Mouse (Mus musculus) lung, postnatal 14 days (tissue): ENCODE data around the gene Kif13a.

Experiments
- DNase-seq: peaks from one replicate; pipeline ENCODE4 v3.0.0; 2021

Gene Kif13a

GRCm38 (mm10) chr13:46919797-46920196, 9.9 kb downstream of the Kif13a start:
- DNase-seq, result no peak

- no peak for DNase-seq
Measured at GRCm38 (mm10) chr13:46918509-46918908, 11.2 kb downstream of the Kif13a start.

GRCm38 (mm10) chr13:46911960-46912359, 17.7 kb downstream of the Kif13a start:
- no peak for DNase-seq

GRCm38 (mm10) chr13:46911018-46911419, 18.6 kb downstream of the Kif13a start:
- no peak for DNase-seq

GRCm38 (mm10) chr13:46909946-46910345, 19.7 kb downstream of the Kif13a start:
- DNase-seq, result no peak

GRCm38 (mm10) chr13:46909005-46909565, 20.6 kb downstream of the Kif13a start:
- DNase-seq, result no peak

- DNase-seq, result no peak
Measured at GRCm38 (mm10) chr13:46908387-46908786, 21.3 kb downstream of the Kif13a start.

- DNase-seq, result no peak
Measured at GRCm38 (mm10) chr13:46907861-46908260, 21.8 kb downstream of the Kif13a start.

GRCm38 (mm10) chr13:46907115-46907514, 22.6 kb downstream of the Kif13a start:
- no peak for DNase-seq

GRCm38 (mm10) chr13:46905971-46906370, 23.7 kb downstream of the Kif13a start:
- no peak for DNase-seq

- no peak for DNase-seq
Measured at GRCm38 (mm10) chr13:46904982-46905621, 24.6 kb downstream of the Kif13a start.

- no peak for DNase-seq
Measured at GRCm38 (mm10) chr13:46902568-46903255, 27.0 kb downstream of the Kif13a start.

GRCm38 (mm10) chr13:46900870-46901555, 28.7 kb downstream of the Kif13a start:
- DNase-seq, result no peak

- DNase-seq, result no peak
Measured at GRCm38 (mm10) chr13:46898837-46899236, 30.8 kb downstream of the Kif13a start.

GRCm38 (mm10) chr13:46898411-46898810, 31.3 kb downstream of the Kif13a start:
- no peak for DNase-seq

GRCm38 (mm10) chr13:46892380-46892779, 37.3 kb downstream of the Kif13a start:
- DNase-seq, result no peak

- peak; percentile 30 for DNase-seq
Measured at GRCm38 (mm10) chr13:46888150-46888683, 41.5 kb downstream of the Kif13a start.

- DNase-seq, result no peak
Measured at GRCm38 (mm10) chr13:46886497-46887261, 43.0 kb downstream of the Kif13a start.

GRCm38 (mm10) chr13:46885759-46886060, 44.0 kb downstream of the Kif13a start:
- DNase-seq, result no peak

GRCm38 (mm10) chr13:46884898-46885758, 44.5 kb downstream of the Kif13a start:
- peak; percentile 14 for DNase-seq

GRCm38 (mm10) chr13:46883976-46884375, 45.7 kb downstream of the Kif13a start:
- no peak for DNase-seq

GRCm38 (mm10) chr13:46883381-46883780, 46.3 kb downstream of the Kif13a start:
- DNase-seq, result peak; percentile 63
